ENCODE assay signal across 27 mouse cellular contexts in genomic region chr9:57658970-57659369, GRCm38 (mm10). TPM values are rescaled to one million over a fixed set of nuclear protein-coding genes. Genes with fewer than 3 reads are reported as not detected.
DNase-seq lines count a peak whose midpoint lies in the region; ATAC-seq and TF ChIP-seq lines count a peak whose summit lies in the region.
"Had no signal": no experiment of that assay in that cellular context is flagged by ENCODE, and none has a peak within 500 bp of the region (broad histone marks: within the 10 kb centered on the region; RNA-seq: fewer than 3 reads in every experiment).

No protein-coding gene starts in this region.

- no peak overlapping the region for H3K4me3 ChIP-seq in heart, adult 2 months
- H3K4me3 ChIP-seq in lung, embryonic 14.5 days (ENCODE audit: low read depth, low read length) = no peak overlapping the region
- H3K4me3 ChIP-seq in ES-Bruce4 (ENCODE audit: low read depth, low read length) = no peak overlapping the region
- no peak overlapping the region for H3K4me3 ChIP-seq in bone marrow, adult 2 months (replicated peaks; ENCODE audit: control insufficient read depth, low read depth, low read length)
- H3K4me3 ChIP-seq: forebrain, embryonic 12.5 days; heart, embryonic 10.5 days; hindbrain, embryonic 12.5 days; intestine, embryonic 15.5 days; midbrain, embryonic 12.5 days; neural tube, embryonic 13.5 days had no signal

- no peak for ATAC-seq in lung, embryonic 14.5 days (ENCODE audit: insufficient read depth)

- DNase-seq in heart, adult 2 months = no peak
- DNase-seq in heart, postnatal 36 days = no peak
- DNase-seq in lung, embryonic 14.5 days = no peak
- no peak for DNase-seq in lung, postnatal 10 days
- DNase-seq in right cerebral cortex, postnatal 36 days (ENCODE audit: low spot score in 2 of 2) = no peak
- DNase-seq in ovary, postnatal 14 days (ENCODE audit: low spot score) = no peak
- DNase-seq: spleen, adult 18-20 months had no signal

- no peak overlapping the region for H3K27ac ChIP-seq in heart, adult 2 months
- H3K27ac ChIP-seq in lung, embryonic 14.5 days (ENCODE audit: low read depth) = no peak overlapping the region
- no peak overlapping the region for H3K27ac ChIP-seq in ES-Bruce4 (ENCODE audit: insufficient read depth, low read length)
- no peak overlapping the region for H3K27ac ChIP-seq in bone marrow, adult 2 months (ENCODE audit: control insufficient read depth, insufficient read depth, low read depth, low read length, poor library complexity)
- H3K27ac ChIP-seq: forebrain, embryonic 12.5 days; heart, embryonic 10.5 days; hindbrain, embryonic 12.5 days; intestine, embryonic 15.5 days; macrophage; midbrain, embryonic 12.5 days; neural tube, embryonic 13.5 days had no signal

- H3K9me3 ChIP-seq in lung, embryonic 14.5 days (ENCODE audit: low read depth, low read length) = no peaks in the 10 kb centered on the region
- no peaks in the 10 kb centered on the region for H3K9me3 ChIP-seq in ES-Bruce4 (replicated peaks; ENCODE audit: control insufficient read depth, insufficient read depth, low read length, poor library complexity, severe bottlenecking)
- H3K9me3 ChIP-seq: forebrain, embryonic 12.5 days; G1E; heart, embryonic 10.5 days; hindbrain, embryonic 12.5 days; intestine, embryonic 15.5 days; midbrain, embryonic 12.5 days; neural tube, embryonic 13.5 days had no signal

- TF ChIP-seq CTCF in heart, adult 2 months (IDR thresholded peaks at IDR 0.05) = peak; percentile 41; the same call in 1 of the 2 replicates
- peak; percentile 27; the same call in 1 of the 2 replicates for TF ChIP-seq CTCF in lung, embryonic 14.5 days (IDR thresholded peaks at IDR 0.05; ENCODE audit: low read depth)
- TF ChIP-seq CTCF in ES-Bruce4 (IDR thresholded peaks at IDR 0.05; ENCODE audit: low read depth, low read length) = peak; percentile 43
- TF ChIP-seq CTCF in bone marrow, adult 2 months (IDR thresholded peaks at IDR 0.05; ENCODE audit: control insufficient read depth, insufficient read depth, low read length) = peak; percentile 11; the same call in 1 of the 2 replicates

- TF ChIP-seq EP300 in heart, adult 2 months (IDR thresholded peaks at IDR 0.05; ENCODE audit: insufficient read depth, low read depth, low read length) = no peak
- TF ChIP-seq EP300 in ES-Bruce4 (IDR thresholded peaks at IDR 0.05; ENCODE audit: insufficient read depth, low read depth, low read length) = no peak

- intact Hi-C loops in heart, adult 2 months (cut with DNase I) = loop anchor here (1.0 to 10.0 kb wide), 5 partner anchors 85 to 394 kb away; partner anchors contain the start of genes 1700017B05Rik and Cox5a
- intact Hi-C loops in heart, postnatal 36 days (cut with DNase I) = loop anchor here (1.0 to 5.0 kb wide), 2 partner anchors 85 to 178 kb away; partner anchors contain the start of gene Arid3b

- H3K9ac ChIP-seq in heart, adult 2 months (ENCODE audit: low read depth, low read length) = no peak overlapping the region
- no peak overlapping the region for H3K9ac ChIP-seq in lung, embryonic 14.5 days
- no peak overlapping the region for H3K9ac ChIP-seq in ES-Bruce4 (ENCODE audit: low read depth, poor library complexity, severe bottlenecking)
- H3K9ac ChIP-seq: forebrain, embryonic 12.5 days; hindbrain, embryonic 12.5 days; intestine, embryonic 15.5 days; midbrain, embryonic 12.5 days; neural tube, embryonic 13.5 days had no signal

- TF ChIP-seq POLR2A in heart, adult 2 months (IDR thresholded peaks at IDR 0.05; ENCODE audit: insufficient read depth, low read depth, low read length) = no peak
- no peak for TF ChIP-seq POLR2A in ES-Bruce4 (IDR thresholded peaks at IDR 0.05; ENCODE audit: insufficient read depth, low read length)
- TF ChIP-seq POLR2A in bone marrow, adult 2 months (IDR thresholded peaks at IDR 0.05; ENCODE audit: borderline replicate concordance, control insufficient read depth, low read depth, low read length) = no peak

- WGBS in heart, adult 2 months = 83% methylated on average over 4 of the region's 4 CpGs
- 79% methylated on average over 4 of the region's 4 CpGs for whole genome bisulfite sequencing in lung, embryonic 14.5 days
- 72% methylated on average over 4 of the region's 4 CpGs for WGBS in bone marrow, adult 2 months

- no peaks in the 10 kb centered on the region for H3K79me2 ChIP-seq in heart, adult 2 months (replicated peaks; ENCODE audit: control insufficient read depth, insufficient read depth, low read length)

- H3K36me3 ChIP-seq in heart, adult 2 months (ENCODE audit: control insufficient read depth, insufficient read depth, low read length) = no peaks in the 10 kb centered on the region
- no peaks in the 10 kb centered on the region for H3K36me3 ChIP-seq in lung, embryonic 14.5 days (ENCODE audit: insufficient read depth)
- no peaks in the 10 kb centered on the region for H3K36me3 ChIP-seq in ES-Bruce4 (ENCODE audit: control insufficient read depth, insufficient read depth, low read length, poor library complexity, severe bottlenecking)
- H3K36me3 ChIP-seq: forebrain, embryonic 12.5 days; G1E; heart, embryonic 10.5 days; hindbrain, embryonic 12.5 days; intestine, embryonic 15.5 days; midbrain, embryonic 12.5 days; neural tube, embryonic 13.5 days had no signal

- no peaks in the 10 kb centered on the region for H3K27me3 ChIP-seq in heart, adult 2 months (ENCODE audit: control insufficient read depth, insufficient read depth, low read length)
- H3K27me3 ChIP-seq in lung, embryonic 14.5 days (ENCODE audit: insufficient read depth, low read length) = peaks cover 3% of the 10 kb centered on the region; the same call in 1 of the 2 replicates
- H3K27me3 ChIP-seq in ES-Bruce4 (ENCODE audit: control insufficient read depth, insufficient read depth, low read length, poor library complexity, severe bottlenecking) = no peaks in the 10 kb centered on the region
- H3K27me3 ChIP-seq: intestine, embryonic 15.5 days had no signal

- H3K4me1 ChIP-seq in heart, adult 2 months (ENCODE audit: control insufficient read depth, insufficient read depth, low read length) = peaks cover 2% of the 10 kb centered on the region
- 0 out of 2 replicates have a peak, but pooled peaks cover 4% of the 10 kb centered on the region for H3K4me1 ChIP-seq in lung, embryonic 14.5 days (ENCODE audit: insufficient read depth)
- H3K4me1 ChIP-seq in ES-Bruce4 (ENCODE audit: control insufficient read depth, insufficient read depth, low read length) = peaks cover 1% of the 10 kb centered on the region
- H3K4me1 ChIP-seq in bone marrow, adult 2 months (ENCODE audit: control insufficient read depth, insufficient read depth, low read length) = peaks cover 2% of the 10 kb centered on the region

- no peak overlapping the region for H3K4me2 ChIP-seq in lung, embryonic 14.5 days
- H3K4me2 ChIP-seq: forebrain, embryonic 12.5 days; hindbrain, embryonic 12.5 days; intestine, embryonic 15.5 days; midbrain, embryonic 12.5 days; neural tube, embryonic 13.5 days had no signal

RNA-seq across cellular contexts. Expression of gene Csk, which starts 5.5 kb away (rescaled TPM):
- total RNA-seq in heart, adult 2 months (2021) = 10 to 100 TPM; 23.3 to 29.7 TPM
- 19.4 and 20.6 TPM in 2 replicates for polyA plus RNA-seq in heart, adult 2 months (2012; rRNA removed)
- 10 to 100 TPM; 26.2 to 28.5 TPM for total RNA-seq in heart, postnatal 36 days (2021)
- polyA plus RNA-seq in lung, embryonic 14.5 days (2014; fragmentation: Nextera tagmentation; extraction: Ambion mirVana) = 23.6 and 28.7 TPM in 2 replicates
- polyA plus RNA-seq in ES-Bruce4 (2011; ENCODE audit: insufficient read depth, insufficient read length, low read depth, missing spikeins) = 30.7 and 35.5 TPM in 2 replicates
- polyA plus RNA-seq in bone marrow, adult 2 months (2011; ENCODE audit: insufficient read depth, insufficient read length, low replicate concordance, missing spikeins) = 45.4 and 99.8 TPM in 2 replicates

RNA-seq across cellular contexts. Expression of gene Cyp1a2, which starts 24.5 kb away (rescaled TPM):
- total RNA-seq in heart, adult 2 months (2021) = not detected
- 1.00 TPM in 1 of 2 replicates, not detected in the other for polyA plus RNA-seq in heart, adult 2 months (2012; rRNA removed)
- total RNA-seq in heart, postnatal 36 days (2021) = not detected
- not detected in 2 replicates for polyA plus RNA-seq in lung, embryonic 14.5 days (2014; fragmentation: Nextera tagmentation; extraction: Ambion mirVana)
- polyA plus RNA-seq in ES-Bruce4 (2011; ENCODE audit: insufficient read depth, insufficient read length, low read depth, missing spikeins) = 0.37 TPM in 1 of 2 replicates, not detected in the other
- polyA plus RNA-seq in bone marrow, adult 2 months (2011; ENCODE audit: insufficient read depth, insufficient read length, low replicate concordance, missing spikeins) = 1.5 and 9.3 TPM in 2 replicates
- total RNA-seq: G1E; gastrocnemius, postnatal 25 days; layer of hippocampus, postnatal 36 days; left cerebral cortex, postnatal 25 days had no signal
- polyA plus RNA-seq: cortical plate, adult 2 months; embryonic facial prominence, embryonic 11.5 days; forebrain, embryonic 12.5 days; frontal cortex, adult 2 months; G1E; heart, embryonic 10.5 days; heart, postnatal 0 days; hindbrain, embryonic 12.5 days; intestine, embryonic 15.5 days; kidney, embryonic 16.5 days; limb, embryonic 14.5 days; macrophage; midbrain, embryonic 12.5 days; neural tube, embryonic 13.5 days had no signal

RNA-seq across cellular contexts. Expression of gene Cyp1a1, which starts 28.8 kb away (rescaled TPM):
- total RNA-seq in heart, adult 2 months (2021) = under 1 TPM; 0.09 to 0.13 TPM
- 0.20 and 0.78 TPM in 2 replicates for polyA plus RNA-seq in heart, adult 2 months (2012; rRNA removed)
- not detected for total RNA-seq in heart, postnatal 36 days (2021)
- polyA plus RNA-seq in lung, embryonic 14.5 days (2014; fragmentation: Nextera tagmentation; extraction: Ambion mirVana) = not detected in 2 replicates
- 1.2 and 1.8 TPM in 2 replicates for polyA plus RNA-seq in ES-Bruce4 (2011; ENCODE audit: insufficient read depth, insufficient read length, low read depth, missing spikeins)
- not detected in 2 replicates for polyA plus RNA-seq in bone marrow, adult 2 months (2011; ENCODE audit: insufficient read depth, insufficient read length, low replicate concordance, missing spikeins)
- total RNA-seq: G1E had no signal
- polyA plus RNA-seq: embryonic facial prominence, embryonic 11.5 days; forebrain, embryonic 12.5 days; G1E; heart, embryonic 10.5 days; hindbrain, embryonic 12.5 days; intestine, embryonic 15.5 days; macrophage; midbrain, embryonic 12.5 days had no signal

RNA-seq across cellular contexts. Expression of gene Lman1l, which starts 38.4 kb away (rescaled TPM):
- not detected for total RNA-seq in heart, adult 2 months (2021)
- 0.20 TPM in 1 of 2 replicates, not detected in the other for polyA plus RNA-seq in heart, adult 2 months (2012; rRNA removed)
- total RNA-seq in heart, postnatal 36 days (2021) = not detected
- polyA plus RNA-seq in lung, embryonic 14.5 days (2014; fragmentation: Nextera tagmentation; extraction: Ambion mirVana) = not detected in 2 replicates
- polyA plus RNA-seq in ES-Bruce4 (2011; ENCODE audit: insufficient read depth, insufficient read length, low read depth, missing spikeins) = not detected in 2 replicates
- polyA plus RNA-seq in bone marrow, adult 2 months (2011; ENCODE audit: insufficient read depth, insufficient read length, low replicate concordance, missing spikeins) = 0.65 TPM in 1 of 2 replicates, not detected in the other
- total RNA-seq: adrenal gland, adult 2 months; G1E; gastrocnemius, postnatal 25 days; layer of hippocampus, postnatal 36 days; left cerebral cortex, postnatal 25 days had no signal
- polyA plus RNA-seq: adrenal gland, adult 2 months; cortical plate, adult 2 months; embryonic facial prominence, embryonic 11.5 days; forebrain, embryonic 12.5 days; G1E; heart, embryonic 10.5 days; heart, postnatal 0 days; hindbrain, embryonic 12.5 days; intestine, embryonic 15.5 days; kidney, embryonic 16.5 days; limb, embryonic 14.5 days; macrophage; neural tube, embryonic 13.5 days had no signal

RNA-seq across cellular contexts. Expression of gene Edc3, which starts 49.4 kb away (rescaled TPM):
- total RNA-seq in heart, adult 2 months (2021) = 1 to 10 TPM; 5.3 to 5.7 TPM
- polyA plus RNA-seq in heart, adult 2 months (2012; rRNA removed) = 5.5 and 6.6 TPM in 2 replicates
- 1 to 10 TPM; 5.0 to 5.2 TPM for total RNA-seq in heart, postnatal 36 days (2021)
- polyA plus RNA-seq in lung, embryonic 14.5 days (2014; fragmentation: Nextera tagmentation; extraction: Ambion mirVana) = 24.0 and 24.9 TPM in 2 replicates
- polyA plus RNA-seq in ES-Bruce4 (2011; ENCODE audit: insufficient read depth, insufficient read length, low read depth, missing spikeins) = 22.0 and 26.3 TPM in 2 replicates
- polyA plus RNA-seq in bone marrow, adult 2 months (2011; ENCODE audit: insufficient read depth, insufficient read length, low replicate concordance, missing spikeins) = 8.3 and 9.1 TPM in 2 replicates
